Mouse (Mus musculus): ENCODE measurements around the gene Nr3c2. TPM values are rescaled to one million over a fixed set of nuclear protein-coding genes. Genes with fewer than 3 reads are reported as not detected.
A peak's percentile ranks its signal among the peaks of the same experiment; 100 is the strongest.

Gene Nr3c2
- polyA plus RNA-seq, 1 experiment from 2014 or later = 2.8 TPM

- H3K4me3 ChIP-seq (replicated peaks; ENCODE audit: low read length) = no peak overlapping the region
- no peak overlapping the region for H3K4me2 ChIP-seq (ENCODE audit: low read depth, low read length)
- H3K27me3 ChIP-seq (ENCODE audit: control insufficient read depth, insufficient read depth, low read length) = no peaks in the 10 kb centered on the region
- H3K9ac ChIP-seq (ENCODE audit: low read length) = no peak overlapping the region
- WGBS = 23% methylated on average over 1 of the region's 1 CpGs
- no peaks in the 10 kb centered on the region for H3K36me3 ChIP-seq (ENCODE audit: control insufficient read depth, insufficient read depth, low read length)
- ATAC-seq (ENCODE audit: insufficient read depth, low FRiP score) = no peak
- H3K27ac ChIP-seq (ENCODE audit: low read length) = no peak overlapping the region
- no peaks in the 10 kb centered on the region for H3K9me3 ChIP-seq (replicated peaks; ENCODE audit: control insufficient read depth, low read length)
- H3K4me1 ChIP-seq (ENCODE audit: control insufficient read depth, insufficient read depth, low read length) = no peaks in the 10 kb centered on the region
Measured at GRCm38 (mm10) chr8:77121571-77121890, 222.3 kb downstream of the Nr3c2 start.

GRCm38 (mm10) chr8:77122300-77122699 lies 223.1 kb downstream of the Nr3c2 start:
- no peak overlapping the region for H3K9ac ChIP-seq (ENCODE audit: low read length)
- H3K9me3 ChIP-seq (replicated peaks; ENCODE audit: control insufficient read depth, low read length) = no peaks in the 10 kb centered on the region
- no peak overlapping the region for H3K4me3 ChIP-seq (replicated peaks; ENCODE audit: low read length)
- no peak overlapping the region for H3K27ac ChIP-seq (ENCODE audit: low read length)
- no peaks in the 10 kb centered on the region for H3K36me3 ChIP-seq (ENCODE audit: control insufficient read depth, insufficient read depth, low read length)
- H3K4me2 ChIP-seq (ENCODE audit: low read depth, low read length) = no peak overlapping the region
- ATAC-seq (ENCODE audit: insufficient read depth, low FRiP score) = no peak
- H3K27me3 ChIP-seq (ENCODE audit: control insufficient read depth, insufficient read depth, low read length) = no peaks in the 10 kb centered on the region
- 51% methylated on average over 5 of the region's 5 CpGs for WGBS
- H3K4me1 ChIP-seq (ENCODE audit: control insufficient read depth, insufficient read depth, low read length) = no peaks in the 10 kb centered on the region

- Histone ChIP-seq H3K4me2 (ENCODE audit: low read depth, low read length) (no peak overlapping the region), H3K4me1 (ENCODE audit: control insufficient read depth, insufficient read depth, low read length) (no peaks in the 10 kb centered on the region), H3K4me3 (replicated peaks; ENCODE audit: low read length) (no peak overlapping the region), H3K27ac (ENCODE audit: low read length) (no peak overlapping the region), H3K9ac (ENCODE audit: low read length) (no peak overlapping the region), H3K36me3 (ENCODE audit: control insufficient read depth, insufficient read depth, low read length) (no peaks in the 10 kb centered on the region), H3K27me3 (ENCODE audit: control insufficient read depth, insufficient read depth, low read length) (no peaks in the 10 kb centered on the region), H3K9me3 (replicated peaks; ENCODE audit: control insufficient read depth, low read length) (no peaks in the 10 kb centered on the region)
- no peak for ATAC-seq (ENCODE audit: insufficient read depth, low FRiP score)
- WGBS = 85% methylated on average over 7 of the region's 7 CpGs
Measured at GRCm38 (mm10) chr8:77125777-77126176, 226.5 kb downstream of the Nr3c2 start.

GRCm38 (mm10) chr8:77128006-77128405 lies 228.8 kb downstream of the Nr3c2 start:
- 80% methylated on average over 4 of the region's 4 CpGs for whole genome bisulfite sequencing
- Histone ChIP-seq H3K4me3 (replicated peaks; ENCODE audit: low read length) (no peak overlapping the region), H3K36me3 (ENCODE audit: control insufficient read depth, insufficient read depth, low read length) (no peaks in the 10 kb centered on the region), H3K27me3 (ENCODE audit: control insufficient read depth, insufficient read depth, low read length) (no peaks in the 10 kb centered on the region), H3K9ac (ENCODE audit: low read length) (no peak overlapping the region), H3K27ac (ENCODE audit: low read length) (no peak overlapping the region), H3K9me3 (replicated peaks; ENCODE audit: control insufficient read depth, low read length) (no peaks in the 10 kb centered on the region), H3K4me2 (ENCODE audit: low read depth, low read length) (no peak overlapping the region), H3K4me1 (ENCODE audit: control insufficient read depth, insufficient read depth, low read length) (no peaks in the 10 kb centered on the region)
- ATAC-seq (ENCODE audit: insufficient read depth, low FRiP score) = no peak

GRCm38 (mm10) chr8:77132903-77133637 lies 233.8 kb downstream of the Nr3c2 start:
- no peaks in the 10 kb centered on the region for H3K36me3 ChIP-seq (ENCODE audit: control insufficient read depth, insufficient read depth, low read length)
- H3K27ac ChIP-seq (ENCODE audit: low read length) = no peak overlapping the region; the same call in 1 of the 2 replicates
- H3K27me3 ChIP-seq (ENCODE audit: control insufficient read depth, insufficient read depth, low read length) = no peaks in the 10 kb centered on the region
- H3K4me2 ChIP-seq (ENCODE audit: low read depth, low read length) = no peak overlapping the region
- no peaks in the 10 kb centered on the region for H3K4me1 ChIP-seq (ENCODE audit: control insufficient read depth, insufficient read depth, low read length)
- H3K4me3 ChIP-seq (replicated peaks; ENCODE audit: low read length) = no peak overlapping the region
- peak; percentile 92 for ATAC-seq (ENCODE audit: insufficient read depth, low FRiP score)
- 31% methylated on average over 11 of the region's 11 CpGs for WGBS
- H3K9ac ChIP-seq (ENCODE audit: low read length) = no peak overlapping the region
- H3K9me3 ChIP-seq (replicated peaks; ENCODE audit: control insufficient read depth, low read length) = no peaks in the 10 kb centered on the region

- no peak for ATAC-seq (ENCODE audit: insufficient read depth, low FRiP score)
- no peaks in the 10 kb centered on the region for H3K9me3 ChIP-seq (replicated peaks; ENCODE audit: control insufficient read depth, low read length)
- H3K4me2 ChIP-seq (ENCODE audit: low read depth, low read length) = no peak overlapping the region
- no peak overlapping the region for H3K4me3 ChIP-seq (replicated peaks; ENCODE audit: low read length)
- H3K9ac ChIP-seq (ENCODE audit: low read length) = no peak overlapping the region
- no peaks in the 10 kb centered on the region for H3K36me3 ChIP-seq (ENCODE audit: control insufficient read depth, insufficient read depth, low read length)
- 27% methylated on average over 7 of the region's 7 CpGs for WGBS
- H3K27me3 ChIP-seq (ENCODE audit: control insufficient read depth, insufficient read depth, low read length) = no peaks in the 10 kb centered on the region
- no peak overlapping the region for H3K27ac ChIP-seq (ENCODE audit: low read length)
- H3K4me1 ChIP-seq (ENCODE audit: control insufficient read depth, insufficient read depth, low read length) = no peaks in the 10 kb centered on the region
Measured at GRCm38 (mm10) chr8:77133797-77134385, 234.6 kb downstream of the Nr3c2 start.

- ATAC-seq (ENCODE audit: insufficient read depth, low FRiP score) = no peak
- Histone ChIP-seq H3K27ac (ENCODE audit: low read length) (no peak overlapping the region), H3K9ac (ENCODE audit: low read length) (no peak overlapping the region), H3K4me2 (ENCODE audit: low read depth, low read length) (no peak overlapping the region), H3K36me3 (ENCODE audit: control insufficient read depth, insufficient read depth, low read length) (no peaks in the 10 kb centered on the region), H3K4me3 (replicated peaks; ENCODE audit: low read length) (no peak overlapping the region), H3K9me3 (replicated peaks; ENCODE audit: control insufficient read depth, low read length) (peaks cover 4% of the 10 kb centered on the region), H3K27me3 (ENCODE audit: control insufficient read depth, insufficient read depth, low read length) (no peaks in the 10 kb centered on the region), H3K4me1 (ENCODE audit: control insufficient read depth, insufficient read depth, low read length) (no peaks in the 10 kb centered on the region)
- WGBS = 74% methylated on average over 3 of the region's 3 CpGs
Measured at GRCm38 (mm10) chr8:77145285-77145684, 246.0 kb downstream of the Nr3c2 start.

- ATAC-seq (ENCODE audit: insufficient read depth, low FRiP score) = no peak
- Histone ChIP-seq H3K4me3 (replicated peaks; ENCODE audit: low read length) (no peak overlapping the region), H3K4me1 (ENCODE audit: control insufficient read depth, insufficient read depth, low read length) (no peaks in the 10 kb centered on the region), H3K27ac (ENCODE audit: low read length) (no peak overlapping the region), H3K9ac (ENCODE audit: low read length) (no peak overlapping the region), H3K4me2 (ENCODE audit: low read depth, low read length) (no peak overlapping the region), H3K36me3 (ENCODE audit: control insufficient read depth, insufficient read depth, low read length) (no peaks in the 10 kb centered on the region), H3K9me3 (replicated peaks; ENCODE audit: control insufficient read depth, low read length) (no peaks in the 10 kb centered on the region), H3K27me3 (ENCODE audit: control insufficient read depth, insufficient read depth, low read length) (no peaks in the 10 kb centered on the region)
- WGBS = 43% methylated on average over 3 of the region's 3 CpGs
Measured at GRCm38 (mm10) chr8:77154496-77154895, 255.3 kb downstream of the Nr3c2 start.

GRCm38 (mm10) chr8:77169320-77169719 lies 270.1 kb downstream of the Nr3c2 start:
- ATAC-seq (ENCODE audit: insufficient read depth, low FRiP score) = no peak
- 70% methylated on average over 6 of the region's 6 CpGs for WGBS
- Histone ChIP-seq H3K9me3 (replicated peaks; ENCODE audit: control insufficient read depth, low read length) (no peaks in the 10 kb centered on the region), H3K4me3 (replicated peaks; ENCODE audit: low read length) (no peak overlapping the region), H3K9ac (ENCODE audit: low read length) (no peak overlapping the region), H3K4me2 (ENCODE audit: low read depth, low read length) (no peak overlapping the region), H3K27me3 (ENCODE audit: control insufficient read depth, insufficient read depth, low read length) (no peaks in the 10 kb centered on the region), H3K27ac (ENCODE audit: low read length) (peak overlapping the region; percentile 33; the same call in 1 of the 2 replicates), H3K4me1 (ENCODE audit: control insufficient read depth, insufficient read depth, low read length) (no peaks in the 10 kb centered on the region), H3K36me3 (ENCODE audit: control insufficient read depth, insufficient read depth, low read length) (no peaks in the 10 kb centered on the region)
